Mouse (Mus musculus) kidney, postnatal 0 days (tissue): ENCODE results near the gene Btg2. TPM values are rescaled to one million over a fixed set of nuclear protein-coding genes. Genes with fewer than 3 reads are reported as not detected.

Source experiments
- ATAC-seq: fragments of 200-750 bp; cut with Nextera tagmentation; replicated peaks from 2 replicates; pipeline ENCODE4 v1.8.0; 2017; ENCODE audit warnings: low read depth, moderate number of reproducible peaks, moderate TSS enrichment, moderate library complexity; ENCODE audit not compliant: low FRiP score
- DNase-seq: peaks from one replicate; pipeline ENCODE4 v3.0.0-alpha.2; 2016; ENCODE audit warnings: low spot score
- H3K27ac ChIP-seq: fragments of 300-500 bp; sonication (generic); 2 replicates; pipeline ENCODE4 v1.5.1; 2014; ENCODE audit warnings: mild to moderate bottlenecking
- H3K27me3 ChIP-seq: fragments of 300-500 bp; sonication (generic); 2 replicates; pipeline ENCODE4 v1.6.1; 2014; ENCODE audit warnings: low read length, mixed read lengths; ENCODE audit not compliant: insufficient read depth
- H3K36me3 ChIP-seq: fragments of 300-500 bp; sonication (generic); 2 replicates; pipeline ENCODE4 v1.6.1; 2014; ENCODE audit warnings: low read length, mixed read lengths; ENCODE audit not compliant: insufficient read depth
- H3K4me1 ChIP-seq: fragments of 300-500 bp; sonication (generic); replicated peaks from 2 replicates; pipeline ENCODE4 v1.6.1; 2014; ENCODE audit warnings: antibody characterized with exemption, low read length, mixed read lengths; ENCODE audit not compliant: insufficient read depth
- H3K4me2 ChIP-seq: fragments of 300-500 bp; sonication (generic); 2 replicates; pipeline ENCODE4 v1.6.1; 2014; ENCODE audit warnings: mild to moderate bottlenecking, low read length, moderate library complexity, mixed read lengths
- H3K4me3 ChIP-seq: fragments of 300-500 bp; sonication (generic); replicated peaks from 2 replicates; pipeline ENCODE4 v1.5.1; 2014; ENCODE audit warnings: low read depth, low read length
- H3K9ac ChIP-seq: fragments of 300-500 bp; sonication (generic); 2 replicates; pipeline ENCODE4 v1.6.1; 2014; ENCODE audit warnings: low read depth, low read length
- H3K9me3 ChIP-seq: fragments of 300-500 bp; sonication (generic); replicated peaks from 2 replicates; pipeline ENCODE4 v1.6.1; 2016; ENCODE audit warnings: low read length, inconsistent platforms, mixed read lengths
- CTCF ChIP-seq: IDR thresholded peaks from 2 replicates; pipeline ENCODE4 v1.5.1; 2016; ENCODE audit warnings: antibody characterized with exemption, low read depth, mild to moderate bottlenecking, moderate library complexity
- WGBS: fragments of 180-500 bp; shearing (Covaris S2); extraction: QIAGEN DNeasy Blood & Tissue Kit; methylation state at CpG from one replicate; pipeline ENCODE4 v1.1.7; 2014; 5-methylcytosine and 5-hydroxymethylcytosine counted together
- polyA plus RNA-seq: library from polyadenylated mRNA; unstranded; fragments of >200 nt; fragmentation: Nextera tagmentation; extraction: Ambion mirVana; gene quantifications from 2 replicates; pipeline ENCODE4 v1.2.1, GENCODE M21; 2015

Btg2 gene
- polyA plus RNA-seq, 1 experiment from 2014 or later: 37.5 TPM

DNA sequence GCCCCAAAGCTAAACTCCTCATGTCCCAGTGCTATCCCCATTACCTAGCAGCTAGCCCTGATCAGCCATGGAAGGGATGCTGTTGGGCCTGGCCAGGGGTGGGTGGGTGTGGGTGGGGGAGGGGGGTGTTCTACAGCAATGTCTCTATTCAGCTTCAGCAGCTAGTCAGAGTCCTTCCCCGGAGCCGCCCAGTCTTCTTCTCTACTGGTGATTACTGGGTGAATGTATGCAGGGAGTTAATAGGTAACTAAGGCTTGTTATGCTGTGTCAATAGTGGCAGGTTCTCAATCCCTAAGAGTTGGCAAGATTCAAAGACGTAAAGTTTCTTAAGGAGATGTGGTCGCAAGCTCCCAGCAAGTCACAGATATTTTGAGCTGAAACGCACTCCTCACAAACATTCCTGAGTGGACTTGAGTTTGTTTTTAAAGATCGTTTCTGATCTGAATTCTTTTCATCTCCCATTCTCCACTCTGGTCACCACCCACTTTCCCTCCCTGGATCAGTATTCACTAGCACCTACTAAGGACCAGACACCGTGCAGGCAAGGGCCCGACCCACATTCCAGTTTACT is 8.7 kb downstream of the Btg2 start:
- DNase-seq (no peak), ATAC-seq (no peak)
- 52% methylated on average over 8 of the region's 8 CpGs for WGBS
- no peak for TF ChIP-seq CTCF
- no peak overlapping the region for H3K9ac ChIP-seq
- no peak overlapping the region for H3K4me3 ChIP-seq
- no peak overlapping the region for H3K4me2 ChIP-seq
- 0 out of 2 replicates have a peak, but pooled peaks cover under 1% of the 10 kb centered on the region for H3K36me3 ChIP-seq
- peak overlapping the region; percentile 72 for H3K27ac ChIP-seq
- H3K9me3 ChIP-seq: no peaks in the 10 kb centered on the region
- peaks cover 42% of the 10 kb centered on the region for H3K4me1 ChIP-seq
- H3K27me3 ChIP-seq: no peaks in the 10 kb centered on the region

DNA sequence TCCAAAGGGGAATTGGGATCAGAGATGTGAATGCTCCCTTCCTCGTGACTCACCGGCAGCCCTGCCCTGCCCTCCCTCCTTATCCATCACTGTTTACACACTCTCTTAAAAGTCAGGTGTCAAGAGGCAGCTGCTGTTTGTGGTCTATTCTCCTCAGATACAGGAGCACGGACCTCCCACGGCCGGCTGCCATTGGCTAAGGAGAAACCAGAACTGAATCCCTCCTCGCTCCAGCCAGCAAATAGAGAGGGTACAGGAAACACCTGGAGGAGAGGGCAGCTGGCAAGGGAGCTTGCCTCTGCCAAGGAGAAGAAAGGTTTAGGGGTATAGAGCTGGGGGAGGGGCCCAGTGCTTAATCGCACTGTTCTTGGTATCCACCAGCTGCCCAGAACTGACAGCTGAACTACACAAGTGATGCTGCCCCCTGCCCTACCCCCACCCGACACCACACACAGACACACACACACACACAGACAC is 11.7 kb downstream of the Btg2 start:
- DNase-seq (peak; percentile 82), ATAC-seq (peak; percentile 53)
- Histone ChIP-seq H3K9me3 (no peaks in the 10 kb centered on the region), H3K9ac (no peak overlapping the region), H3K36me3 (no peaks in the 10 kb centered on the region), H3K27me3 (no peaks in the 10 kb centered on the region), H3K4me2 (no peak overlapping the region), H3K4me3 (no peak overlapping the region), H3K4me1 (peaks cover 66% of the 10 kb centered on the region), H3K27ac (0 out of 2 replicates have a peak overlapping the region, but pooled peaks have one; percentile 47)
- TF ChIP-seq CTCF: no peak
- WGBS: 6% methylated on average over 8 of the region's 8 CpGs

DNA sequence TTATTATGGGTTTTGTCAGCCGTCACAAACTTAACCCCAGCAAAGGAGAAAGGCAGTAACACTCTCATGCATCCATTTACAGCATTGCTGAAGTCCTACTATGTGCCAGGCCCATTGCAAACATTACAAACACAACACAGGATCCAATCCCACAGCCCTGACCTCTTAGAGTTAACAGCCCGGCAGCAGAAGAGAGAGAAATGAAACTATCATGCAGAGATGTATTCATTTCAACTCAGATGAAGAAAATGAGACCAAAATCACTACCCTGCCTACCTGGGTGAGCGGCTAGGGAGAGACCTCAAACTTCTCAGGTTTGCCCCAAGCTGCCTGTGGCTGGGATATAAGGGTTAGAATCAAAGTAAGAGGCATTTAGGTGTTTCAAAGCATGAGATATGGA is 12.4 kb downstream of the Btg2 start:
- no peak overlapping the region for H3K9ac ChIP-seq
- WGBS: 45% methylated on average over 3 of the region's 3 CpGs
- no peak overlapping the region for H3K4me3 ChIP-seq
- DNase-seq (no peak), ATAC-seq (no peak)
- no peak overlapping the region for H3K4me2 ChIP-seq
- H3K36me3 ChIP-seq: no peaks in the 10 kb centered on the region
- no peaks in the 10 kb centered on the region for H3K9me3 ChIP-seq
- peaks cover 67% of the 10 kb centered on the region for H3K4me1 ChIP-seq
- H3K27ac ChIP-seq: 0 out of 2 replicates have a peak overlapping the region, but pooled peaks have one; percentile 47
- no peaks in the 10 kb centered on the region for H3K27me3 ChIP-seq
- TF ChIP-seq CTCF: no peak

DNA sequence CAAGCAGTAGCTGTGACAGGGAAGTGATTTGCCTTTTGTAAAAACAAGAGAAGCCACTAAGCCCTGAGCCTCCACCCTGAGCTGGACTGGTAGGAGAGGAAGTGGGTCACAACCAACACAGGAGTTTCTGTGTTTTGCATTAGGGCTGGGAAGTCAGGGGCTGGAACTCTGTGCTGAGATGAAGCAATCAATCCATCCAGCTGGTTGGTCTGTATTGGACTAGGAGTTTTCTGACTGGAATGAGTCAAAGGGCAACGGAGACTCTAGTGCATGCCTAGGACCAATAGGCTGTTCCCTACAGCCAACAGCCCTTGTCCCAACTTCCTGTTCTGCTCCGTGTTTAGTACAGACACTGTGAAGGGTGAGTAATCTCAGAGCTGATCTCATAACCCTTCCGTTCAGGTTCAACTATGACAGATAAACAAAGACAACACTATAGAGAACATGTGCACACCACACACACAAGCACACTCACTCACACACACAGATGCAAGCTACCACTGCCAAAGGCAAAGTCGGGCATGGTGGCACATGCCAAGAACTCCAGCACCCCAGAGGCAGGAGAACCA is 13.6 kb downstream of the Btg2 start:
- Histone ChIP-seq H3K4me1 (peaks cover 71% of the 10 kb centered on the region), H3K36me3 (no peaks in the 10 kb centered on the region), H3K27ac (peak overlapping the region; percentile 20; the same call in 1 of the 2 replicates), H3K4me2 (no peak overlapping the region), H3K9me3 (no peaks in the 10 kb centered on the region), H3K9ac (no peak overlapping the region), H3K27me3 (no peaks in the 10 kb centered on the region), H3K4me3 (no peak overlapping the region)
- WGBS: 33% methylated on average over 4 of the region's 4 CpGs
- ATAC-seq (no peak), DNase-seq (no peak)
- TF ChIP-seq CTCF: no peak

DNA sequence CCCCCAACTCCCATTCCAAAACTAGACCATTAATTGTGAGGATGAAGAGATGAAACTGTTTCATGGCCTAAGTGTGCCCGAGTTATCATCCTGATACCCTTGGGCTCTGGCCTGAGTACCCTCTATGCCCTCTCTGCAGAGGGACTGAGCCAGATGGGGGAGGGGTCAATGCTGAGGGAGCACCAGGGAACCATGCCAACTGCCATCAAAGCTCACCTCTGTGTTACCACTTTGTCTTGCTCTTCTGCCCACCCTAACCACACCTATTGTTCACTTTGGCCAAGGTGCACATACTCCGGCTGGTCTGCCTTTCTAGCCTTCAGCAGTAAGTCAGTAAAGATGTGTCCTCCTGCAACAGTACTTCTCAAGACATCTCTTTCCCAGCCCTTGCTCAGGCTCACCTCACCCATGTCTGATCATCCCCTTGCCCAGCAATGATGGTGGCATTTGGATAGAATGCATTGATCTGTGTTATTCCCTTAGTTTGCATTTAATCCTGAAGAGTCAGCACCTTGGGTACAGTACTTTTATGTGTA is 14.6 kb downstream of the Btg2 start:
- Histone ChIP-seq H3K9ac (no peak overlapping the region), H3K27me3 (no peaks in the 10 kb centered on the region), H3K4me1 (peaks cover 73% of the 10 kb centered on the region), H3K36me3 (no peaks in the 10 kb centered on the region), H3K27ac (peak overlapping the region; percentile 98), H3K4me3 (no peak overlapping the region), H3K9me3 (no peaks in the 10 kb centered on the region), H3K4me2 (no peak overlapping the region)
- ATAC-seq (no peak), DNase-seq (no peak)
- whole genome bisulfite sequencing: 91% methylated on average over 2 of the region's 2 CpGs
- no peak for TF ChIP-seq CTCF

DNA sequence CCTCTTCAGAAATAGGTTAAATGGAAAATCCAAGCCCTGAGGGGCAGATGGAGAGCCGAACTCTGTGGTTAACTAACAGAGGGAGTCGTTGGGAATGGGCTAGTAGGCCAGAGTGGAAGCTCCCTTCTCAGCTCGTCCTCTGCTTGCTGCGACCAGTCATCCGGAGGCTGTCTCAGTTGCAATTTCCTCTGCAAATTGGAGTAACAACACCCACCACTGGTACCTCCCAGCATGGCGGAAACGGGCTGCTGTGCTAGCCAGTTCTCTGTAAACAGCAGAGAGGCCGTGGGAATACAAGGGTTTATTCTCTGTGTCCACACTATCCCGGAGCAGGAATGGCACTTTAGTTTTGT is 15.2 kb downstream of the Btg2 start:
- WGBS: 9% methylated on average over 9 of the region's 9 CpGs
- no peak for ATAC-seq
- Histone ChIP-seq H3K4me3 (no peak overlapping the region), H3K9ac (peak overlapping the region; percentile 56), H3K4me1 (peaks cover 73% of the 10 kb centered on the region), H3K27me3 (no peaks in the 10 kb centered on the region), H3K27ac (peak overlapping the region; percentile 98), H3K36me3 (no peaks in the 10 kb centered on the region), H3K4me2 (peak overlapping the region; percentile 45), H3K9me3 (no peaks in the 10 kb centered on the region)
- TF ChIP-seq CTCF: no peak
- no peak for DNase-seq
